Mouse (Mus musculus) C2C12 (cell line): ENCODE measurements at regions not wholly inside any gene's neighbourhood (a gene's known extent, or its start where the extent isn't known, plus 50 kb on each side); places are given as distances from the start of the nearest gene placed in this dataset.
A peak's percentile ranks its signal among the peaks of the same experiment; 100 is the strongest.

Experiments used
- H3K27me3 ChIP-seq: one replicate; pipeline ENCODE4 v1.6.1; 2011; ENCODE audit not compliant: control insufficient read depth, insufficient read depth, insufficient read length
- H3K36me3 ChIP-seq: one replicate; pipeline ENCODE4 v1.6.1; 2011; ENCODE audit not compliant: control insufficient read depth, insufficient read depth
- H3K4me3 ChIP-seq: one replicate; pipeline ENCODE4 v1.5.1; 2011; ENCODE audit warnings: mild to moderate bottlenecking, control low read depth; ENCODE audit not compliant: poor library complexity, insufficient read depth, severe bottlenecking
- H3K79me2 ChIP-seq: one replicate; pipeline ENCODE4 v1.6.1; 2011; ENCODE audit not compliant: control insufficient read depth, insufficient read depth
- H3K79me3 ChIP-seq: one replicate; pipeline ENCODE4 v1.6.1; 2011; ENCODE audit warnings: low read depth, control low read depth
- H3ac ChIP-seq: one replicate; pipeline ENCODE3; 2011; ENCODE audit warnings: low read depth; ENCODE audit not compliant: control insufficient read depth, insufficient read length
- CEBPB ChIP-seq: IDR thresholded peaks from one replicate; pipeline ENCODE4 v1.6.1; 2011; ENCODE audit warnings: low read depth, mild to moderate bottlenecking, control low read depth, moderate library complexity
- CTCF ChIP-seq: IDR thresholded peaks from one replicate; pipeline ENCODE4 v1.5.1; 2011; ENCODE audit not compliant: control insufficient read depth, insufficient read depth, insufficient read length
- FOSL1 ChIP-seq: IDR thresholded peaks from one replicate; pipeline ENCODE4 v1.8.0; 2011; ENCODE audit warnings: mild to moderate bottlenecking, low read length; ENCODE audit not compliant: poor library complexity, insufficient read depth, severe bottlenecking
- MAX ChIP-seq: IDR thresholded peaks from one replicate; pipeline ENCODE4 v1.6.1; 2011; ENCODE audit warnings: mild to moderate bottlenecking, control low read depth
- MYOD1 ChIP-seq: IDR thresholded peaks from one replicate; pipeline ENCODE4 v1.6.1; 2011; ENCODE audit warnings: low read depth; ENCODE audit not compliant: control insufficient read depth, insufficient read length
- MYOG ChIP-seq: IDR thresholded peaks from one replicate; pipeline ENCODE4 v1.6.1; 2011; ENCODE audit not compliant: control insufficient read depth, insufficient read length; ENCODE audit errors: extremely low read depth
- USF1 ChIP-seq: IDR thresholded peaks from one replicate; pipeline ENCODE4 v1.6.1; 2011; ENCODE audit warnings: low read depth, mild to moderate bottlenecking, control low read depth, moderate library complexity

DNA sequence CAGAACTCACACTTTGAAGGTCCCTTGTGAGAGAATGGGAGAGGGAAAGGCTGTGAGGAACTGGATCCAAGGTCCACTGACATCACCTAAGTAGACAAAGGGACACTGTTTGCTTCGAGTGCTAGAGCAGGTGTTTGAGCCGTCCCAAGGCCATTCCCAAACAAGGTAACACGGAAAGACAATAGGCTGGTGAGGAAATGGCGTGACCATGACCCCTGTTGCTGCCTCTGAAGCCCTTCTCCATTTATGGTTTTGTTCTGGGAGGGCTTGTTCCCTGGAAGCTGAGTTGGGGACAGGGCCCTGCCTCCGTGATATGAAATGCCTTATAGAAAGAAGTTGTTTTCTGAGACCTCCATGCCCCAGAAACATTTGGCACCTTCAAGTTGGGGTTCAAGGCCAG is 130.6 kb downstream of the Psmg1 start:
- H3K36me3 ChIP-seq, result no peaks in the 10 kb centered on the region
- no peaks in the 10 kb centered on the region for H3K79me3 ChIP-seq
- H3K79me2 ChIP-seq, result no peaks in the 10 kb centered on the region
- H3ac ChIP-seq, result no peak overlapping the region
- no peak overlapping the region for H3K4me3 ChIP-seq
- TF ChIP-seq MYOD1 (no peak), MAX (no peak), CEBPB (no peak), CTCF (no peak), MYOG (no peak), FOSL1 (no peak), USF1 (no peak)
- H3K27me3 ChIP-seq, result no peaks in the 10 kb centered on the region

DNA sequence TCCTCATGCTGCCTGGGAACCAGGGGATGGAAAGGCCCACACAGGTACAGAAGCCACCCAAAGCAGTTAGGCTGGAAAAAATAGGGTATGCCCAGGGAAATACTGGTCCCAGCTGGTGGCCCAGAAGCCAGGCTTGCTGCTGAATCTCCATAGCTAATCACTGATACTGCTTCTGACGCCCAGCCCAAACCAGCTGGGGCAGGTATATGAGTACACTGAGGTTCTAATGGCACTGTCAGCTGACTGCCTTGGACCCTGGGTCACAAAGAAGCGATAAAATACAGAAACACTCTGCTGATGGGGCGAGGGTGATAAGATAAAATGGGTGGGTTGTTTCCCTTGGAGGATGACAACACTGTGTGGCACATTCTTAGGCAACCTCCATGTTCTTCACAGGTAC is 133.4 kb downstream of the Psmg1 start:
- Histone ChIP-seq H3K36me3 (no peaks in the 10 kb centered on the region), H3ac (no peak overlapping the region), H3K4me3 (no peak overlapping the region), H3K79me2 (no peaks in the 10 kb centered on the region), H3K79me3 (no peaks in the 10 kb centered on the region), H3K27me3 (no peaks in the 10 kb centered on the region)
- TF ChIP-seq FOSL1, result no peak
- no peak for TF ChIP-seq CTCF
- no peak for TF ChIP-seq USF1
- no peak for TF ChIP-seq CEBPB

DNA sequence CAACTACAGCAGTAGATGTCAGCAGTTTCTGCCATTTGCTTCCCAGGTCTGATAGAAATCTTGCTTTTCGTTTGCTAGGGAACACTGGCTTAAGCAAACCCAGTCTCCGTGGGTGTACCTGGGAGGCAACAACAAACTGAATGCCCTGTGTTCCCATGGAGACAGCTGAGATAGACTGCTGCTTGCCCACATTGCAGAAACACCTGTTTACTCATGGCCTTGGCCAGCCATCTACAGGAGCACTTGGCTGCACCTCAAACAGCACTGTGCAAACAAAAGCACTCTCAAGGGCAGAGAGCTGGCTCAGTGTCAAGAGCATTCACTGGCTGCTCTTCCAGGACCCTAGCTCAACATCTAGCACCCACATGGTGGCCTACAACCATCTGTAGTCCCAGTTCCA is 135.5 kb downstream of the Psmg1 start:
- Histone ChIP-seq H3K27me3 (no peaks in the 10 kb centered on the region), H3K4me3 (no peak overlapping the region), H3K36me3 (no peaks in the 10 kb centered on the region), H3ac (no peak overlapping the region), H3K79me3 (no peaks in the 10 kb centered on the region), H3K79me2 (no peaks in the 10 kb centered on the region)
- TF ChIP-seq MAX (no peak), MYOD1 (peak; percentile 3), CTCF (no peak)

DNA sequence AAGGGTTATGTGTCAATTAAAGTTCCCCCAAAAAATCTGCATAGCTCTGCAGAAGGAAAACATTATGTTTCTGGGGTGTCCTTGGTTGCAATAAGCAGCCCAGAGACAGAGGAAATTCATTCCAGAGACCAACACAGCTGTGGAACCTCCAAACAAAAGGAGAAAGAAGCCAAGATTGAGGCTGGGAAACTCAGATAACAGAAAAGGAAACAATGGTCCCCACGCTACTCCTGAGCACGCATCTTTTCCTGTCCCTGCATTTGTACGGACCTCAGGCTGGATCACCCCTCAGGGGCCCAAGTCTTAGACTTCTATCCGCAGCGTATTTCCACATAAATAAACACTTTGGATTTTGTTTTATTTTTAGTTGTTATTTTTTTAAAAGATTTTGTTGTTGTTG is 138.9 kb downstream of the Psmg1 start:
- no peaks in the 10 kb centered on the region for H3K36me3 ChIP-seq
- no peaks in the 10 kb centered on the region for H3K79me2 ChIP-seq
- H3K4me3 ChIP-seq, result no peak overlapping the region
- no peaks in the 10 kb centered on the region for H3K27me3 ChIP-seq
- no peak overlapping the region for H3ac ChIP-seq
- no peaks in the 10 kb centered on the region for H3K79me3 ChIP-seq
- no peak for TF ChIP-seq MYOD1
- no peak for TF ChIP-seq USF1
- TF ChIP-seq CEBPB, result no peak
- no peak for TF ChIP-seq CTCF
- no peak for TF ChIP-seq MAX
- TF ChIP-seq FOSL1, result no peak
- no peak for TF ChIP-seq MYOG

DNA sequence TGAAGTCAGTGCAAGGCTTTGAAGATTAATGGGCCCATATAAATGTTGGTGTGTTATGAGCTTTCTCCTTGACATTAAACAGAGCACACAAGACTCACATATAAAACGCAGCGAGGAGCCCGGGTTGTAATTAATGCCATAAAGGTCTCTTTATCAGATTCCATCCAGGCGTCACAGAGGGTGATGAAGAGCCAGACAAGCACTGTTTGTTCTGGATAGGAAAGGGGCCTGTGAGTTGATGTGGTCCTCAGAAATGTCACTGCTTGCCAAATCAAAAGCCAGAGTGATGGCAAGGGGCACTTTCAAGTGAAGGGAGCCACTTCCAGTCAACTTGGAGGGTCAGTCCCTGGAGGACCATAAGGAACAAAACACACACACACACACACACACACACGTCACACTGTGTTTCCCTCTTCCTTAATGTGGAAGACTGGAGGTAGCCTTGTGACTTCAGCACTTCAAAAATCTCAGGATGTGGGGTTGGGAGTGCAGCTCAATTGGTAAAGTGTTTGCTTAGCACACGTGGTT is 142.1 kb downstream of the Psmg1 start:
- no peaks in the 10 kb centered on the region for H3K27me3 ChIP-seq
- H3K36me3 ChIP-seq, result no peaks in the 10 kb centered on the region
- no peaks in the 10 kb centered on the region for H3K79me2 ChIP-seq
- TF ChIP-seq MAX (no peak), CTCF (no peak), MYOG (no peak), CEBPB (no peak), USF1 (no peak)
- no peak overlapping the region for H3K4me3 ChIP-seq
- no peaks in the 10 kb centered on the region for H3K79me3 ChIP-seq
- no peak overlapping the region for H3ac ChIP-seq

DNA sequence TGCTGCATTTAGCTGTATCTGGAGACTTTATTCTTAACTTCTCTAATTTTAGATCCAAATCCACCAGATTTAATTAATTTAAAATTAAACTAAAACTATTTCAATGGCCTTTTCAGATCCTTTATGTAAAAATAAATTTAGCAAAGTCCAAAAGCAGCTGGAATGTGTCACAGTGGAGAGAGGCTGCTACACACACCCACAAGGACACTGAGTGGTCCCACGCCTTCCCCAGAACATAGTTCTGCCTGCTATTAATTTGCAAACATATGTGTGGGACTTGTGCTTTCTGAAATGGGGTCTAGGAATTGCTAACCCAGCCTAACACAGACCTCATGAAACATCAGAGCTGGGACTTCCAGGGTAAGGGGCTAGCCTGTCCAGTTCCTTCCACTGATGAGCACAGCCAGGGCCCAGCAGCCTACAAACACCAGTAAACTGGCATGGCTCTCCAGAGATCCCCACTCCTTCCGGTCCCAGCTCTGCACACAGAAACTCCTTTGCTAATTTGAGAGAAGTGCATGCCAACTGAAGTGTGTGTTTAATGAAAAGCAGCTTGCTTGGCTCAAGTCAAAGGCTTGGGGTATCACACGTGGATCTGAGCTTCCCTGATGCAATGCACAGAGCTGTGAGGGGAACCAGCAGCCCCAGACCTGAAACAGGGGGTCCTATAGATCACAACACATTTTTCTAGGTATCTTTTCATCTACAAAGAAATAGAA is 142.8 kb downstream of the Psmg1 start:
- H3K79me3 ChIP-seq, result no peaks in the 10 kb centered on the region
- no peak overlapping the region for H3ac ChIP-seq
- H3K79me2 ChIP-seq, result no peaks in the 10 kb centered on the region
- no peaks in the 10 kb centered on the region for H3K27me3 ChIP-seq
- no peaks in the 10 kb centered on the region for H3K36me3 ChIP-seq
- H3K4me3 ChIP-seq, result no peak overlapping the region
- TF ChIP-seq CEBPB, result no peak
- no peak for TF ChIP-seq FOSL1
- no peak for TF ChIP-seq MYOD1
- no peak for TF ChIP-seq USF1
- TF ChIP-seq CTCF, result no peak
